Mouse (Mus musculus): ENCODE data around the gene Gpsm1. TPM values are rescaled to one million over a fixed set of nuclear protein-coding genes. Genes with fewer than 3 reads are reported as not detected.

Gpsm1 gene
- polyA plus RNA-seq, 1 experiment from 2014 or later: 64.4 TPM

DNA sequence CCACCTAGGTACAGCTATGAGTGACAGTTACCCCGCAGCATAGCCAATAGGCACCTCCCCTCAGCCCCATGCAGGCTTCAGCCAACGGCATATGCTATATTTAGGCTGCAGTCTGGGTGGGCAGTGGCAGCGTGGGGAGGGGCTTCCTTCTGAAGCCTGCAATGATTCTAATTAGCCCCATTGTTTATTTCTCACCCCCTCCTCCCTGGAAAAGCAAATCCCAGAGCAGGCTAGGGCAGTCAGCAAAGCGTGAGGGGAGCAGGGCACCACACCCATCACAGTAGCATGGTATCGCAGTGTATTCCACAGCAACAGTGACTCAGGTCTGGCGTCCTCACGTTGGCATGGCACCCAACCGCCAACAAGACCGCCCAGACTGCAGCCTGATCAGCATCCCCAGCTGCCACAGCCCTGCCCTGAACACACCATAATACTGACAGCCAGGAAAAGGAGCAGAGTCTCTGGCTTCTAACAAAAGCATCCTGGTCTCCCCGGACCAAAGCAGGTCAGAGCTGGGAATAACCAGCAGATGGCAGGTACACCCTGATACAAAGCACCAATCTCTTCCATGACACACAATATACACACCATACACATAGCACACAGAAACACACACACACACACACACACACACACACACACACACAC lies 17.0 kb upstream of the Gpsm1 start:
- H3K36me3 ChIP-seq: no peaks in the 10 kb centered on the region
- 0 out of 2 replicates have a peak overlapping the region, but pooled peaks have one; percentile 5 for H3K9ac ChIP-seq
- H3K4me2 ChIP-seq: peak overlapping the region; percentile 59
- H3K27me3 ChIP-seq: no peaks in the 10 kb centered on the region
- WGBS: 4% methylated on average over 10 of the region's 10 CpGs
- ATAC-seq (replicated peaks; ENCODE audit: insufficient number of reproducible peaks, insufficient read depth, low FRiP score, low read depth): peak; percentile 38
- peak overlapping the region; percentile 31 for H3K4me3 ChIP-seq
- H3K4me1 ChIP-seq (replicated peaks): peaks cover 44% of the 10 kb centered on the region
- peak overlapping the region; percentile 31; the same call in 1 of the 2 replicates for H3K27ac ChIP-seq
- no peaks in the 10 kb centered on the region for H3K9me3 ChIP-seq (replicated peaks)

DNA sequence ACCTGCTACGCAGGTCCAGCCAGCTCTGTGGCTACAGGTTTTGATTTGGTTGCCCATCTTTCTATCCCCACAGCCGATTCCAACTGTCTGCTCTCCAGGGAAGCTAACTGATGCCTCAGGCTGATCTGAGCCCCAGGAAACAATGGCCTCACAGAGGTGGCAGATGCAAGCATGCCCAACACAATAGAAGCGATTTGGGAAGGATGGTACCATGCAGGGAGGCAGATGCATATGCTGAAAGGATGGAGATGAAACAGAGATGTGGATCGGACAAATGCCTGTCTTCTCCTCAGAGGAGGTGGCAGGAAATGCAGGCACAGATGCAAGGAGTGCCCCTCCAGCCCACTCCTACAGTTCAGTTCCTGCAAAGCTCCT lies 16.5 kb upstream of the Gpsm1 start:
- Histone ChIP-seq H3K9ac (0 out of 2 replicates have a peak overlapping the region, but pooled peaks have one; percentile 5), H3K27ac (0 out of 2 replicates have a peak overlapping the region, but pooled peaks have one; percentile 31), H3K27me3 (no peaks in the 10 kb centered on the region), H3K36me3 (no peaks in the 10 kb centered on the region), H3K9me3 (replicated peaks) (no peaks in the 10 kb centered on the region), H3K4me1 (replicated peaks) (peaks cover 44% of the 10 kb centered on the region), H3K4me3 (no peak overlapping the region), H3K4me2 (peak overlapping the region; percentile 59)
- WGBS: 34% methylated on average over 4 of the region's 4 CpGs
- ATAC-seq (replicated peaks; ENCODE audit: insufficient number of reproducible peaks, insufficient read depth, low FRiP score, low read depth): no peak

- H3K36me3 ChIP-seq: no peaks in the 10 kb centered on the region
- no peak overlapping the region for H3K4me3 ChIP-seq
- WGBS: 52% methylated on average over 7 of the region's 7 CpGs
- H3K4me2 ChIP-seq: no peak overlapping the region
- peaks cover 44% of the 10 kb centered on the region for H3K4me1 ChIP-seq (replicated peaks)
- no peaks in the 10 kb centered on the region for H3K9me3 ChIP-seq (replicated peaks)
- H3K9ac ChIP-seq: no peak overlapping the region
- no peak for ATAC-seq (replicated peaks; ENCODE audit: insufficient number of reproducible peaks, insufficient read depth, low FRiP score, low read depth)
- H3K27me3 ChIP-seq: no peaks in the 10 kb centered on the region
- H3K27ac ChIP-seq: 0 out of 2 replicates have a peak overlapping the region, but pooled peaks have one; percentile 48
Measured at GRCm38 (mm10) chr2:26299336-26299735, 16.0 kb upstream of the Gpsm1 start.

DNA sequence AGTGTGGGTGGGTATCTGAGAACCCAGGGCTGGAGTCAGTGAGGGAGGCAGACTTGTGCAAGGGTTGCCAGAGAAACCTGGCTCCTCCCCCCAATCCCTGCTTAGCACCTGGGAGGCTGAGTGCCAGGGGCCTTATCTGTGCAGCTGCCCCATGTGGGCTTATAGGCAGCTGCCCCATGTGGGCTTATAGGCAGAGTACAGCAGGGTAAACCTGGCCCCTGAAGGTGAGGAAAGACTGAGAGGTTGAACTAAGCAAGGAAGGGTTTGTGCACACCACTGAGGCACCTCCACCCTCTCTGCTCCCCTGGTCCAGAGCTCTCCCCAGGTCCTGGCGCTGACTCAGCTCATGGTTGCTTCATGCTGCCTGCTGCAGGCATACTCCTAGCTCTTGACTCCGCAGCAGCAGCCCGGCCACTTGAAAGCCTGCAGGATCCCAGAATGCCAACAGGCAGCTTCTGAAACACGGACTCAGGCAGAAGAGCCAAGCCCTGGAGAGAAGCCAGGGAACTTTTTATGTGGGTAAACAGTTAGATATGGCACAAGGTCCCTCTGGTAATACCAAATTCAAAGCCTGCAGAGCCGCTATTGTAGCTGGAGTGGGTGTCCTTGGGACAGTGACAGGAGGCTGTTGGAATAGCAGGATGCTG lies 15.0 kb upstream of the Gpsm1 start:
- Histone ChIP-seq H3K4me1 (replicated peaks) (peaks cover 44% of the 10 kb centered on the region), H3K9ac (no peak overlapping the region), H3K36me3 (no peaks in the 10 kb centered on the region), H3K27ac (peak overlapping the region; percentile 48), H3K4me3 (no peak overlapping the region), H3K9me3 (replicated peaks) (no peaks in the 10 kb centered on the region), H3K4me2 (peak overlapping the region; percentile 22; the same call in 1 of the 2 replicates), H3K27me3 (no peaks in the 10 kb centered on the region)
- peak; percentile 58 for ATAC-seq (replicated peaks; ENCODE audit: insufficient number of reproducible peaks, insufficient read depth, low FRiP score, low read depth)
- WGBS: 25% methylated on average over 5 of the region's 5 CpGs

GRCm38 (mm10) chr2:26300808-26301174 lies 14.5 kb upstream of the Gpsm1 start:
- 3% methylated on average over 3 of the region's 3 CpGs for WGBS
- peak overlapping the region; percentile 48 for H3K27ac ChIP-seq
- no peak overlapping the region for H3K4me3 ChIP-seq
- no peak overlapping the region for H3K9ac ChIP-seq
- H3K4me1 ChIP-seq (replicated peaks): peaks cover 44% of the 10 kb centered on the region
- H3K9me3 ChIP-seq (replicated peaks): no peaks in the 10 kb centered on the region
- no peak for ATAC-seq (replicated peaks; ENCODE audit: insufficient number of reproducible peaks, insufficient read depth, low FRiP score, low read depth)
- peak overlapping the region; percentile 22; the same call in 1 of the 2 replicates for H3K4me2 ChIP-seq
- no peaks in the 10 kb centered on the region for H3K27me3 ChIP-seq
- H3K36me3 ChIP-seq: no peaks in the 10 kb centered on the region

DNA sequence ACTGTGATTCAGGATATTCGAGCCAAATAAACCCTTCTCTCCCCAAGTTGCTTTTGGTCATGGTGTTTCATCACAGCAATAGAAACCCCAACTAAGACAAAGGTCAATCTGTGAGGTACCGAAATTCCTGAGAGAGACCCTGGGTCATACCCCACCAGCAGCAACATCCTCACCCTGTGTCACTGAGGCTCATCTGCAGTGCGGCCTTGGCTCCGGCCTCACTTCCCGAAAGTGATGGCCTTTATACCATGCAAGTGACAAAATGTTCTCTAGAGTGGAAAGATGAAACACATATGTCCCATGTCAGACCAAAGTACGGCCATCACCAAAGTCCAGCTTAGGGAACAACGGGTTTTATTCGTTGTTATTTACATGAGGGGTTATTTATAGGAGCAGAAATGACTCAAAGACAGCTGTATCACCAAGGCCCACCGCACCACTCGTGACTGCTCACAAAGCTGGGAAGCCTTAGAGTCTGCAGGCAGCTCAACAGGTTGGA lies 13.3 kb upstream of the Gpsm1 start:
- Histone ChIP-seq H3K27ac (no peak overlapping the region), H3K36me3 (no peaks in the 10 kb centered on the region), H3K4me3 (no peak overlapping the region), H3K4me2 (no peak overlapping the region), H3K4me1 (replicated peaks) (peaks cover 39% of the 10 kb centered on the region), H3K9me3 (replicated peaks) (no peaks in the 10 kb centered on the region), H3K27me3 (no peaks in the 10 kb centered on the region), H3K9ac (no peak overlapping the region)
- ATAC-seq (replicated peaks; ENCODE audit: insufficient number of reproducible peaks, insufficient read depth, low FRiP score, low read depth): no peak
- WGBS: 79% methylated on average over 10 of the region's 10 CpGs

DNA sequence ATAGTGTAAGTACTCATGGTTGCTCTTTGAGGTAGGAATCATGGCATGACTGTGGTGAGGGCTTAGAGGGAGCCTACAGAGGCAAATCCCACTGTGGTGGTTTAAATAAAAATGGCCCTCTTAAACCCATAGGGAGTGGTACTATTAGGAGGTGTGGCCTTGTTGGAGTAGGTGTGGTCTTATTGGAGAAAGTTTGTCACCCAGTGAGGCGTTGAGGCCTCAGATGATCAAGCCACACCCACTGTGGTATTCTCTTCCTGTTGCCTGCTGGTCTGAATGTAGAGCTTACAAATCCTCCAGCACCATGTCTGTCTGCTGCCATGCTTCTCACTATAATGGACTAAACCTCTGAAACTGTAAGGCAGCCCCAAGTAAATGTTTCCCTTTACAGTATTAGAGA lies 10.6 kb upstream of the Gpsm1 start:
- H3K36me3 ChIP-seq: no peaks in the 10 kb centered on the region
- H3K4me1 ChIP-seq (replicated peaks): peaks cover 22% of the 10 kb centered on the region
- ATAC-seq (replicated peaks; ENCODE audit: insufficient number of reproducible peaks, insufficient read depth, low FRiP score, low read depth): no peak
- no peak overlapping the region for H3K4me2 ChIP-seq
- no peak overlapping the region for H3K4me3 ChIP-seq
- no peaks in the 10 kb centered on the region for H3K27me3 ChIP-seq
- no peak overlapping the region for H3K9ac ChIP-seq
- no peak overlapping the region for H3K27ac ChIP-seq
- WGBS: 57% methylated on average over 1 of the region's 1 CpGs
- H3K9me3 ChIP-seq (replicated peaks): no peaks in the 10 kb centered on the region

GRCm38 (mm10) chr2:26305555-26305954 lies 9.8 kb upstream of the Gpsm1 start:
- H3K27ac ChIP-seq: no peak overlapping the region
- no peak overlapping the region for H3K9ac ChIP-seq
- no peak overlapping the region for H3K4me2 ChIP-seq
- no peaks in the 10 kb centered on the region for H3K36me3 ChIP-seq
- H3K27me3 ChIP-seq: no peaks in the 10 kb centered on the region
- WGBS: 61% methylated on average over 2 of the region's 2 CpGs
- no peaks in the 10 kb centered on the region for H3K9me3 ChIP-seq (replicated peaks)
- no peak for ATAC-seq (replicated peaks; ENCODE audit: insufficient number of reproducible peaks, insufficient read depth, low FRiP score, low read depth)
- peaks cover 19% of the 10 kb centered on the region for H3K4me1 ChIP-seq (replicated peaks)
- no peak overlapping the region for H3K4me3 ChIP-seq

DNA sequence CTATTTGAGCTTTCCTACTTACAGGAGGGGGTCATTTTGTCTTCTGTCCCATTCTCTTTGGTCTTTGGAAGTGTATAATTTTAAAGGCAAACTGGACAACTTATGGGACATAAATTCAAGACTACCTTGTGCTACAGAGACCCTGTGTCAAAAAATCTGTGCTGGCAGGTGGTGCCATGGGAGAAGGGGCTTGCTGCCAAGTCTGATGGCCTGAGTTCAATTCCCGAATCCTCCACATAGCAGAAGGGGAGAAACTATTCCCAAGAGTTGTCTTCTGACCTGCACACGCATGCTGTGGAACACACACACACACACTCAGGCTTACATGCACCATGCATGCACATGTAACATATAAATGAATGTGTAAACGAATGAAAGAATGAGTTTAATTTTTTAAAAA lies 8.6 kb upstream of the Gpsm1 start:
- WGBS: 84% methylated on average over 3 of the region's 3 CpGs
- no peak for ATAC-seq (replicated peaks; ENCODE audit: insufficient number of reproducible peaks, insufficient read depth, low FRiP score, low read depth)

DNA sequence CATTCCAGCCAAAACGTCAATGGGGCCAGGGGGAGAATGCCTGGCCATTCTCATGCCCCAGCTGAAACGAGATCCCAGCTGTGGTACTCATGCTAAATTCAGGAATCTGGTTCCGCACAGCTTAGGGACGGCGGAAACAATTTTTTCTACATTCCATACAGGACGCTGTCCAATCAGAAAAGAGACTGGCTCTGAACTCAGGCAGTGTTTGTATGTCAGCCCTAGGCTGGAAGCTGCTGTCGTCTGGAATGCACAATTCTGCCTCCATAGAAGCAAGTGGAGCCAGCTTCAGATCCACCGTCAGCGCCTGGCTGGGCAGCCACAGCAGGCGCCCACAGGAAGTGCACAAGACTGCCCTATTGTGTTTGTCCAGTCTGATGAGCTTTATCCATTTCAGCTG lies 5.6 kb upstream of the Gpsm1 start:
- ATAC-seq (replicated peaks; ENCODE audit: insufficient number of reproducible peaks, insufficient read depth, low FRiP score, low read depth): peak; percentile 61
- H3K4me2 ChIP-seq: peak overlapping the region; percentile 9; the same call in 1 of the 2 replicates
- H3K4me1 ChIP-seq (replicated peaks): peaks cover 33% of the 10 kb centered on the region
- no peak overlapping the region for H3K4me3 ChIP-seq
- H3K36me3 ChIP-seq: no peaks in the 10 kb centered on the region
- H3K27me3 ChIP-seq: no peaks in the 10 kb centered on the region
- no peak overlapping the region for H3K9ac ChIP-seq
- H3K9me3 ChIP-seq (replicated peaks): no peaks in the 10 kb centered on the region
- H3K27ac ChIP-seq: peak overlapping the region; percentile 71
- 10% methylated on average over 10 of the region's 10 CpGs for WGBS

More for the DNA sequence above, 8.6 kb upstream of the Gpsm1 start:
- Histone ChIP-seq H3K27me3 (no peaks in the 10 kb centered on the region), H3K36me3 (no peaks in the 10 kb centered on the region), H3K9me3 (replicated peaks) (no peaks in the 10 kb centered on the region), H3K4me1 (replicated peaks) (peaks cover 16% of the 10 kb centered on the region), H3K4me3 (no peak overlapping the region), H3K4me2 (no peak overlapping the region), H3K9ac (no peak overlapping the region), H3K27ac (no peak overlapping the region)

- ATAC-seq (replicated peaks; ENCODE audit: insufficient number of reproducible peaks, insufficient read depth, low FRiP score, low read depth): no peak
- WGBS: 47% methylated on average over 5 of the region's 5 CpGs
- 0 out of 2 replicates have a peak overlapping the region, but pooled peaks have one; percentile 8 for H3K9ac ChIP-seq
- H3K4me1 ChIP-seq (replicated peaks): peaks cover 47% of the 10 kb centered on the region
- H3K36me3 ChIP-seq: no peaks in the 10 kb centered on the region
- H3K27me3 ChIP-seq: no peaks in the 10 kb centered on the region
- H3K27ac ChIP-seq: no peak overlapping the region
- no peak overlapping the region for H3K4me2 ChIP-seq
- H3K9me3 ChIP-seq (replicated peaks): no peaks in the 10 kb centered on the region
- H3K4me3 ChIP-seq: no peak overlapping the region
Measured at GRCm38 (mm10) chr2:26311936-26312335, 3.4 kb upstream of the Gpsm1 start.
